Mouse (Mus musculus) G1E (cell line): ENCODE data around the gene Ptger4. TPM values are rescaled to one million over a fixed set of nuclear protein-coding genes. Genes with fewer than 3 reads are reported as not detected.

Source experiments
- ATAC-seq: 2 replicates; pipeline ENCODE4 v1.8.0; 2016; ENCODE audit warnings: mild to moderate bottlenecking; ENCODE audit not compliant: insufficient number of reproducible peaks, poor library complexity, low FRiP score, severe bottlenecking; ENCODE audit errors: extremely low read depth
- DNase-seq: peaks from one replicate; pipeline ENCODE4 v3.0.0; 2012; ENCODE audit warnings: low spot score
- H3K27me3 ChIP-seq: 2 replicates; pipeline ENCODE4 v1.6.1; 2012; ENCODE audit warnings: mild to moderate bottlenecking, low read length, inconsistent platforms; ENCODE audit not compliant: insufficient read depth
- H3K36me3 ChIP-seq: replicated peaks from 2 replicates; pipeline ENCODE3; 2012; ENCODE audit warnings: mild to moderate bottlenecking, inconsistent platforms
- H3K4me1 ChIP-seq: 2 replicates; pipeline ENCODE4 v1.6.1; 2012; ENCODE audit warnings: low read depth, low read length, inconsistent platforms, mixed read lengths; ENCODE audit not compliant: insufficient read depth
- H3K4me3 ChIP-seq: 2 replicates; pipeline ENCODE4 v1.5.1; 2012; ENCODE audit warnings: low read depth, mild to moderate bottlenecking, inconsistent platforms, low read length, moderate library complexity, mixed read lengths
- H3K9me3 ChIP-seq: replicated peaks from 2 replicates; pipeline ENCODE4 v1.6.1; 2012; ENCODE audit warnings: inconsistent platforms
- CTCF ChIP-seq: IDR thresholded peaks from 2 replicates; pipeline ENCODE4 v1.5.1; 2012; ENCODE audit warnings: low read depth, low read length, inconsistent platforms, mixed read lengths
- GATA1 ChIP-seq: IDR thresholded peaks from 2 replicates; pipeline ENCODE4 v1.6.1; 2012; ENCODE audit warnings: borderline replicate concordance, low read length, inconsistent platforms, mixed read lengths
- GATA2 ChIP-seq: IDR thresholded peaks from 2 replicates; pipeline ENCODE4 v1.6.1; 2012; ENCODE audit warnings: low read depth, low read length, inconsistent platforms, borderline replicate concordance
- POLR2AphosphoS5 ChIP-seq: IDR thresholded peaks from 2 replicates; pipeline ENCODE4 v1.6.1; 2012; ENCODE audit warnings: low read depth, low read length, inconsistent platforms; ENCODE audit not compliant: insufficient replicate concordance
- TAL1 ChIP-seq: conservative IDR thresholded peaks from 2 replicates; pipeline ENCODE4 v1.6.1; 2012; ENCODE audit warnings: low read depth, low read length, inconsistent platforms, mixed read lengths
- polyA plus RNA-seq: library from polyadenylated mRNA; stranded (reverse); fragments of >175 nt; gene quantifications from 2 replicates; pipeline ENCODE4 v1.2.3, GENCODE M21; 2012
- total RNA-seq, 2 experiments: library from RNA; stranded (forward) in 1 of 2; stranded (reverse) in 1 of 2; fragments of 200-1000 nt in 1 of 2; fragments of >200 nt in 1 of 2; fragmentation: Nextera tagmentation in 1 of 2; gene quantifications; 2 replicates each; pipeline ENCODE4 v1.2.3; 2014 to 2017

The Ptger4 gene
- total and polyA plus RNA-seq, 3 experiments: 6.9 to 20.5 (median 15.9) TPM

GRCm38 (mm10) chr15:5273981-5274380 is 30.0 kb upstream of the Ptger4 start:
- H3K36me3 ChIP-seq: no peaks in the 10 kb centered on the region

GRCm38 (mm10) chr15:5266095-5266494 is 22.1 kb upstream of the Ptger4 start:
- no peak for TF ChIP-seq CTCF
- TF ChIP-seq POLR2AphosphoS5: no peak
- no peak for TF ChIP-seq TAL1
- ATAC-seq (no peak), DNase-seq (no peak)
- H3K27me3 ChIP-seq: no peaks in the 10 kb centered on the region
- H3K9me3 ChIP-seq: no peaks in the 10 kb centered on the region
- no peak overlapping the region for H3K4me3 ChIP-seq
- peaks cover 9% of the 10 kb centered on the region for H3K4me1 ChIP-seq
- no peaks in the 10 kb centered on the region for H3K36me3 ChIP-seq

More at GRCm38 (mm10) chr15:5273981-5274380, 30.0 kb upstream of the Ptger4 start:
- Histone ChIP-seq H3K27me3 (no peaks in the 10 kb centered on the region; the same call in 1 of the 2 replicates), H3K9me3 (no peaks in the 10 kb centered on the region), H3K4me1 (0 out of 2 replicates have a peak, but pooled peaks cover 5% of the 10 kb centered on the region), H3K4me3 (no peak overlapping the region)
- DNase-seq: no peak
- no peak for TF ChIP-seq TAL1
- TF ChIP-seq POLR2AphosphoS5: no peak
- no peak for TF ChIP-seq GATA1
- no peak for TF ChIP-seq GATA2
- TF ChIP-seq CTCF: no peak
- ATAC-seq: no peak; the same call in 1 of the 2 replicates

- no peaks in the 10 kb centered on the region for H3K27me3 ChIP-seq
- peaks cover 15% of the 10 kb centered on the region for H3K4me1 ChIP-seq
- no peaks in the 10 kb centered on the region for H3K9me3 ChIP-seq
- H3K36me3 ChIP-seq: no peaks in the 10 kb centered on the region
- ATAC-seq: no peak
- no peak for DNase-seq
- no peak overlapping the region for H3K4me3 ChIP-seq
- TF ChIP-seq GATA2: no peak
- TF ChIP-seq CTCF: no peak
- no peak for TF ChIP-seq GATA1
- no peak for TF ChIP-seq TAL1
- TF ChIP-seq POLR2AphosphoS5: no peak
Measured at GRCm38 (mm10) chr15:5262874-5263504, 19.0 kb upstream of the Ptger4 start.

GRCm38 (mm10) chr15:5262095-5262667 is 18.2 kb upstream of the Ptger4 start:
- TF ChIP-seq TAL1 (no peak), GATA1 (no peak), GATA2 (no peak), CTCF (no peak), POLR2AphosphoS5 (no peak)
- no peaks in the 10 kb centered on the region for H3K36me3 ChIP-seq
- no peak for DNase-seq
- no peak overlapping the region for H3K4me3 ChIP-seq
- peaks cover 15% of the 10 kb centered on the region for H3K4me1 ChIP-seq
- H3K9me3 ChIP-seq: no peaks in the 10 kb centered on the region
- ATAC-seq: no peak
- no peaks in the 10 kb centered on the region for H3K27me3 ChIP-seq

- Histone ChIP-seq H3K36me3 (no peaks in the 10 kb centered on the region), H3K4me1 (peaks cover 15% of the 10 kb centered on the region), H3K27me3 (no peaks in the 10 kb centered on the region), H3K9me3 (no peaks in the 10 kb centered on the region), H3K4me3 (no peak overlapping the region)
- DNase-seq: no peak
- TF ChIP-seq POLR2AphosphoS5 (no peak), CTCF (no peak), TAL1 (peak; percentile 40), GATA1 (no peak), GATA2 (no peak)
- ATAC-seq: peak; percentile 66
Measured at GRCm38 (mm10) chr15:5261004-5261403, 17.0 kb upstream of the Ptger4 start.

- H3K36me3 ChIP-seq: no peaks in the 10 kb centered on the region
- H3K27me3 ChIP-seq: no peaks in the 10 kb centered on the region
- no peak for TF ChIP-seq GATA1
- TF ChIP-seq GATA2: no peak
- no peak for TF ChIP-seq TAL1
- DNase-seq: no peak
- H3K9me3 ChIP-seq: no peaks in the 10 kb centered on the region
- peaks cover 15% of the 10 kb centered on the region for H3K4me1 ChIP-seq
- ATAC-seq: no peak
- H3K4me3 ChIP-seq: no peak overlapping the region
Measured at GRCm38 (mm10) chr15:5260183-5260582, 16.2 kb upstream of the Ptger4 start.
